Mouse (Mus musculus) bone marrow, adult 2 months (tissue): ENCODE measurements around the gene Trim46.

Source experiments
- CTCF ChIP-seq: fragments of 200-500 bp; IDR thresholded peaks from 2 replicates; pipeline ENCODE4 v1.5.1; 2011; ENCODE audit warnings: low read length, control low read depth; ENCODE audit not compliant: control insufficient read depth, insufficient read depth
- POLR2A ChIP-seq: fragments of 200-500 bp; IDR thresholded peaks from 2 replicates; pipeline ENCODE4 v1.6.1; 2011; ENCODE audit warnings: low read depth, mild to moderate bottlenecking, control low read depth, low read length, borderline replicate concordance; ENCODE audit not compliant: control insufficient read depth

DNA sequence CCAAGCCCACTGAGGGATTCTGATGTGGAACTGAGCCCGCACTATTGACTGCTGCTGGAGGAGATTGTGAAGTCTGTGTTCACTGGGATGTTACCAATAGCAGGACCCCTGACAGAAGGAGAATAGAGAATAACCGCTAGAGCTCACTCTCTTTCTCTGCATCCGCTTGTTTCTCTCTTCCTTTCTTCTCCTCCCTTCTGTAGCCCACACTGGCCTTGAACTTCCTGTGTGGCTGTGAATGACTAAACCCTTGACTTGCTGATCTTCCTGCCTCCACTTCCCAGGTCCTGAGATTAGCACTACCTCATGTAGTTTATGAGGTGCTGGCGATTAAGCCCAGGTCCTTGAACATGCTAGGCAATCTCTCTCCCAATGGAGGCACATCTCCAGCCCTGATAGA lies 1.4 kb upstream of the Trim46 start:
- TF ChIP-seq CTCF (no peak), POLR2A (no peak)
